Mouse (Mus musculus): ENCODE data around the gene Sec23ip. TPM values are rescaled to one million over a fixed set of nuclear protein-coding genes. Genes with fewer than 3 reads are reported as not detected.
A peak's percentile ranks its signal among the peaks of the same experiment; 100 is the strongest.

Gene Sec23ip
- polyA plus RNA-seq, 1 experiment from 2014 or later = 44.4 TPM

- no peak overlapping the region for H3K9ac ChIP-seq (ENCODE audit: low read length)
- H3K4me1 ChIP-seq (ENCODE audit: control insufficient read depth, insufficient read depth, low read length) = peaks cover 5% of the 10 kb centered on the region; the same call in 1 of the 2 replicates
- 0 out of 2 replicates have a peak, but pooled peaks cover 2% of the 10 kb centered on the region for H3K36me3 ChIP-seq (ENCODE audit: control insufficient read depth, insufficient read depth, low read length)
- no peak for ATAC-seq (ENCODE audit: low FRiP score)
- no peak overlapping the region for H3K4me3 ChIP-seq (ENCODE audit: low read depth, low read length)
- no peaks in the 10 kb centered on the region for H3K27me3 ChIP-seq (ENCODE audit: control insufficient read depth, insufficient read depth, low read length)
- H3K4me2 ChIP-seq = no peak overlapping the region
- H3K9me3 ChIP-seq (ENCODE audit: control insufficient read depth, low read length) = peaks cover 2% of the 10 kb centered on the region; the same call in 1 of the 2 replicates
- DNase-seq (ENCODE audit: low spot score, missing footprints) = no peak
- 83% methylated on average over 2 of the region's 2 CpGs for WGBS
- no peak overlapping the region for H3K27ac ChIP-seq (ENCODE audit: low read depth, low read length)
These were observed 13.2 kb upstream of the Sec23ip start for GRCm38 (mm10) chr7:128731585-128731984.

- Histone ChIP-seq H3K9ac (ENCODE audit: low read length) (no peak overlapping the region), H3K27ac (ENCODE audit: low read depth, low read length) (no peak overlapping the region), H3K36me3 (ENCODE audit: control insufficient read depth, insufficient read depth, low read length) (0 out of 2 replicates have a peak, but pooled peaks cover 2% of the 10 kb centered on the region), H3K9me3 (ENCODE audit: control insufficient read depth, low read length) (peaks cover 2% of the 10 kb centered on the region; the same call in 1 of the 2 replicates), H3K4me1 (ENCODE audit: control insufficient read depth, insufficient read depth, low read length) (peaks cover 14% of the 10 kb centered on the region), H3K4me2 (peak overlapping the region; percentile 86; the same call in 1 of the 2 replicates), H3K27me3 (ENCODE audit: control insufficient read depth, insufficient read depth, low read length) (no peaks in the 10 kb centered on the region), H3K4me3 (ENCODE audit: low read depth, low read length) (peak overlapping the region; percentile 98)
- WGBS = 86% methylated on average over 5 of the region's 5 CpGs
- DNase-seq (ENCODE audit: low spot score, missing footprints) = no peak
- ATAC-seq (ENCODE audit: low FRiP score) = no peak
These were observed 6.7 kb upstream of the Sec23ip start for GRCm38 (mm10) chr7:128738041-128738440.

DNA sequence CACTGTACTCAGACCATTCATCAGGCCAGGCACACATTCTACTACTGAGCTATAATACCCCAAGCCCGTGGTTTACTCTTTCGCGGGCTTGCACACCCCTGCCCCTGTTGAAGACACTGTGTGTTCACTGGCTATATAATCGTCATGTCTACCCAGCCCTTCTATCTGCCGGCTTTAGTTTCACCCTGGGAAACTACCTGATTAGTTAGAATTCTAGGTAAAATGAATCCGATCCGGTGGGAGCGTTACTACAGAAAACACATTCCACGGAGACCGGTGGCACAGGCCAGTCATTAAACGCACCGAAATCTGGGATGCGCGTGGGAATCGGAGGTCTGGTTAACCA is 5.7 kb upstream of the Sec23ip start:
- H3K36me3 ChIP-seq (ENCODE audit: control insufficient read depth, insufficient read depth, low read length) = 0 out of 2 replicates have a peak, but pooled peaks cover 2% of the 10 kb centered on the region

DNA sequence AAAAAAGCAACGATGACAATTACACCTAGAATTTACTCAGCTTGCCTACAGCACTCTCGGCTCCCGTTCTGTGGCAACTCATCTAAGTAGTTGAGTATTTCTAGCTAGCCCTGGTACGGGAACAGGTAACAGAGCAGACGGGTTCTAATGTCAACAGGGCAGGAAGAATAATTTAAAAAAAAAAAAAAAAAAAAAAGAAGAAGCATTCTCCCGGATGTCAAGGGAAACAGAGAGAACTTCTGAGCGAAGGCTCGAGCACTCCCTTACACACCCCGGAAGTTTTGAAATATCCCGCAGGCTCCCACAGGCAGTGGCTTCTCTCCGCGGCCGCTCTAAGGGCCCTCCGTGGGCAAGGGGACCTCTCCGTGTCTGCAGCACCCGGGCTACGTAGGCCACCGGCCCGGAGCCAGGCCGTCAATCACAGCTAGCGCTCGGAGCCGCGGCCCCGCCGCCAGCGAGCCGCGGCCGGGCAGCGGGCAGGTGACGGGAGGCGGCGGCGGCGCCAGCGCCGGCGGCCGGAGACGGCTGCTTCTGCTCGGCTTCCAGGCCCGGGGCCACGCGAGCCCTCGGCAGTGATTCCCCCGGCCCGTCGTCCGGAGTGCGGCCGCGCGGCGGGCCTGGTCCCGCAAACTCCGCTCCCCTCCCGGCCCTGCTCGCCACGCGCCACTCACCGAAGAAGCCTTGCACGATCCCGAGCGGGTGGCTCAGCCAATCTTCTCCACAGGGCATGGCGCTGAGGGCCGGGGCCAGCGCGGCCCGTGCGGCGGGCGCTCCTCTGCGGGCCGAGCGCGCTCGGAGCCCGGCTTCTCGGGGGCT is 5.1 kb upstream of the Sec23ip start:
- no peaks in the 10 kb centered on the region for H3K36me3 ChIP-seq (ENCODE audit: control insufficient read depth, insufficient read depth, low read length)
- H3K4me3 ChIP-seq (ENCODE audit: low read depth, low read length) = peak overlapping the region; percentile 98
- peak; percentile 70 for ATAC-seq (ENCODE audit: low FRiP score)
- H3K4me2 ChIP-seq = peak overlapping the region; percentile 86
- peak overlapping the region; percentile 93 for H3K9ac ChIP-seq (ENCODE audit: low read length)
- peaks cover 14% of the 10 kb centered on the region for H3K4me1 ChIP-seq (ENCODE audit: control insufficient read depth, insufficient read depth, low read length)
- WGBS = under 1% methylated on average over 80 of the region's 80 CpGs
- no peaks in the 10 kb centered on the region for H3K27me3 ChIP-seq (ENCODE audit: control insufficient read depth, insufficient read depth, low read length)
- peak; percentile 93 for DNase-seq (ENCODE audit: low spot score, missing footprints)
- peak overlapping the region; percentile 69 for H3K27ac ChIP-seq (ENCODE audit: low read depth, low read length)
- peaks cover 1% of the 10 kb centered on the region; the same call in 1 of the 2 replicates for H3K9me3 ChIP-seq (ENCODE audit: control insufficient read depth, low read length)

More for the DNA sequence above, 5.7 kb upstream of the Sec23ip start:
- ATAC-seq (ENCODE audit: low FRiP score) (no peak), DNase-seq (ENCODE audit: low spot score, missing footprints) (peak; percentile 87)
- peak overlapping the region; percentile 98 for H3K4me3 ChIP-seq (ENCODE audit: low read depth, low read length)
- 3% methylated on average over 15 of the region's 15 CpGs for WGBS
- peaks cover 14% of the 10 kb centered on the region for H3K4me1 ChIP-seq (ENCODE audit: control insufficient read depth, insufficient read depth, low read length)
- H3K27ac ChIP-seq (ENCODE audit: low read depth, low read length) = no peak overlapping the region
- peak overlapping the region; percentile 86 for H3K4me2 ChIP-seq
- peak overlapping the region; percentile 93 for H3K9ac ChIP-seq (ENCODE audit: low read length)
- no peaks in the 10 kb centered on the region for H3K27me3 ChIP-seq (ENCODE audit: control insufficient read depth, insufficient read depth, low read length)
- peaks cover 2% of the 10 kb centered on the region; the same call in 1 of the 2 replicates for H3K9me3 ChIP-seq (ENCODE audit: control insufficient read depth, low read length)

GRCm38 (mm10) chr7:128740334-128740733 is 4.4 kb upstream of the Sec23ip start, which contains the start of gene Mcmbp:
Gene Mcmbp (minus strand): TSS chr7:128740495.
- Histone ChIP-seq H3K4me3 (ENCODE audit: low read depth, low read length) (peak within 1 kb of the TSS; percentile 98), H3K27ac (ENCODE audit: low read depth, low read length) (peak within 1 kb of the TSS; percentile 69), H3K9me3 (ENCODE audit: control insufficient read depth, low read length) (no peaks in the 10 kb centered on the region), H3K36me3 (ENCODE audit: control insufficient read depth, insufficient read depth, low read length) (no peaks in the 10 kb centered on the region), H3K4me2 (peak within 1 kb of the TSS; percentile 86), H3K27me3 (ENCODE audit: control insufficient read depth, insufficient read depth, low read length) (no peaks in the 10 kb centered on the region), H3K9ac (ENCODE audit: low read length) (peak within 1 kb of the TSS; percentile 93), H3K4me1 (ENCODE audit: control insufficient read depth, insufficient read depth, low read length) (peaks cover 14% of the 10 kb centered on the region)
- WGBS = under 1% methylated on average over 33 of the region's 35 CpGs
- peak; percentile 99 for DNase-seq (ENCODE audit: low spot score, missing footprints)
- ATAC-seq (ENCODE audit: low FRiP score) = peak; percentile 89

DNA sequence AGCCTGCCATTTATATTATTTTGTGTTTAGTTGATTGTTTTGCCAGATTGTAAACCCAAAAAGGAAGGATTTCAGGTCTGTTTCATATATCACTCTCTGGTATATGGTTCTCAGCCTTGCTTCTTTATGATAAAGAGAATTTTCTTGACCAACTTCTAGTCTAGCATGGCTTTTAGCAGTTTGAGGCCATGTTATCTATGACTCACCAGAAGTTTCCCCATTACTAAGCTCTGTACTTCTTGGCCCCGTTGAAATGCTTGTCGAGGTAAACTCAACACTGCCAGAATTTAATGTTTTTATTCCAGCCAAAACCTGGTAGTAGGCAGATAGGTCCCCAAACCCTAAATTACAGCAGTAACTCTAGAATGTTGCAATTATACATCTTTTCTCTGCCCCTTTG is 845 bp upstream of the Sec23ip start:
- Histone ChIP-seq H3K4me3 (ENCODE audit: low read depth, low read length) (no peak overlapping the region; the same call in 1 of the 2 replicates), H3K9ac (ENCODE audit: low read length) (no peak overlapping the region), H3K4me1 (ENCODE audit: control insufficient read depth, insufficient read depth, low read length) (peaks cover 13% of the 10 kb centered on the region), H3K36me3 (ENCODE audit: control insufficient read depth, insufficient read depth, low read length) (no peaks in the 10 kb centered on the region), H3K27ac (ENCODE audit: low read depth, low read length) (no peak overlapping the region), H3K9me3 (ENCODE audit: control insufficient read depth, low read length) (no peaks in the 10 kb centered on the region), H3K27me3 (ENCODE audit: control insufficient read depth, insufficient read depth, low read length) (no peaks in the 10 kb centered on the region), H3K4me2 (peak overlapping the region; percentile 35)
- WGBS = 62% methylated on average over 2 of the region's 2 CpGs
- ATAC-seq (ENCODE audit: low FRiP score) (no peak), DNase-seq (ENCODE audit: low spot score, missing footprints) (peak; percentile 85)

DNA sequence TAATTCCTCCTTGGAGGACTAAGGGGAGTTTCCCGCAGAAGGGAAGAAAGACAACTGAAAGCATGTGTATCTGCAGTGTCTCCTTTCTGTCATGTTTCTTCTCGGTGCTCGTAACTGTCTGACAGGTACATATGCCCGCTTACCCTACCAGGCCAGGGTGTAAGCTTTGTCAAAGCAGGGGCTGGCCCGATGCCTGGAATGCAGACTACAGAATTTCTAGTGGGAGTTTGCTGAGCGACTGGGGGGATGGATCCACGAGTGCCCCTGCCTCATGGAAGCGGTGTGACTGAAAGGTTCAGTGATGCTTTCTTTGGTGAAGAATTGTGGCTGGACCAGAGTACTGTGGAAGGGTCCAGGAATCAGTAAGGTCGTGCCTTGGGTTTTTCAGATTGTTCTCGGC is 1.4 kb downstream of the Sec23ip start:
- Histone ChIP-seq H3K27me3 (ENCODE audit: control insufficient read depth, insufficient read depth, low read length) (no peaks in the 10 kb centered on the region), H3K4me3 (ENCODE audit: low read depth, low read length) (no peak overlapping the region), H3K4me1 (ENCODE audit: control insufficient read depth, insufficient read depth, low read length) (peaks cover 8% of the 10 kb centered on the region), H3K27ac (ENCODE audit: low read depth, low read length) (no peak overlapping the region), H3K9me3 (ENCODE audit: control insufficient read depth, low read length) (no peaks in the 10 kb centered on the region), H3K36me3 (ENCODE audit: control insufficient read depth, insufficient read depth, low read length) (peaks cover 4% of the 10 kb centered on the region), H3K9ac (ENCODE audit: low read length) (peak overlapping the region; percentile 90), H3K4me2 (no peak overlapping the region)
- DNase-seq (ENCODE audit: low spot score, missing footprints) (no peak), ATAC-seq (ENCODE audit: low FRiP score) (no peak)
- 94% methylated on average over 10 of the region's 10 CpGs for WGBS

GRCm38 (mm10) chr7:128748758-128749157 is 4.0 kb downstream of the Sec23ip start:
- Histone ChIP-seq H3K4me3 (ENCODE audit: low read depth, low read length) (no peak overlapping the region), H3K27ac (ENCODE audit: low read depth, low read length) (no peak overlapping the region), H3K9me3 (ENCODE audit: control insufficient read depth, low read length) (no peaks in the 10 kb centered on the region), H3K36me3 (ENCODE audit: control insufficient read depth, insufficient read depth, low read length) (peaks cover 5% of the 10 kb centered on the region), H3K27me3 (ENCODE audit: control insufficient read depth, insufficient read depth, low read length) (no peaks in the 10 kb centered on the region), H3K9ac (ENCODE audit: low read length) (no peak overlapping the region), H3K4me2 (no peak overlapping the region), H3K4me1 (ENCODE audit: control insufficient read depth, insufficient read depth, low read length) (peaks cover 8% of the 10 kb centered on the region)
- ATAC-seq (ENCODE audit: low FRiP score) (no peak), DNase-seq (ENCODE audit: low spot score, missing footprints) (no peak)
- 83% methylated on average over 3 of the region's 3 CpGs for WGBS

DNA sequence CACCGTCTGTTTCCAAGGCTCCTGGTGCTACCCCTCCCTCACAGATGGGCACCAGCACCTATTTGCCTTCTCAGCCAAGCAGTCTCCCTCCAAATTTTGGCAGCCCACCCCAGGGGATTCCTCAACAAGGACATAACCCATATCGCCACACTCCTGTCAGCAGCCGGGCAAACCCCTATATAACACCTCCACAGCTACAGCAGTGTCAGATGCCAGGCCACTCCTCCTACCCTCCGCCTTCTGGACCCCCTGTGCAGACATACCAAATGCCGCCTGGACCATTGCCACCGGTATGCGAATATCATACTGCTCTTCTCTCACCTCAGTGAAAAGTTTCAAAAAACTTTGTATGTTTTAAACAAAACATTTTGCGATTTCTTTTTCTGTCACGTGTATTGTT is 5.6 kb downstream of the Sec23ip start:
- no peak overlapping the region for H3K27ac ChIP-seq (ENCODE audit: low read depth, low read length)
- peaks cover 12% of the 10 kb centered on the region for H3K36me3 ChIP-seq (ENCODE audit: control insufficient read depth, insufficient read depth, low read length)
- H3K9ac ChIP-seq (ENCODE audit: low read length) = no peak overlapping the region
- no peak overlapping the region for H3K4me3 ChIP-seq (ENCODE audit: low read depth, low read length)
- H3K27me3 ChIP-seq (ENCODE audit: control insufficient read depth, insufficient read depth, low read length) = no peaks in the 10 kb centered on the region
- WGBS = 92% methylated on average over 9 of the region's 9 CpGs
- H3K4me2 ChIP-seq = no peak overlapping the region
- H3K4me1 ChIP-seq (ENCODE audit: control insufficient read depth, insufficient read depth, low read length) = peaks cover 8% of the 10 kb centered on the region
- ATAC-seq (ENCODE audit: low FRiP score) (no peak), DNase-seq (ENCODE audit: low spot score, missing footprints) (no peak)
- no peaks in the 10 kb centered on the region for H3K9me3 ChIP-seq (ENCODE audit: control insufficient read depth, low read length)

Measured in midbrain, embryonic 11.5 days (tissue).